Mouse (Mus musculus) liver, postnatal 0 days (tissue): ENCODE data around the gene Trat1.

Experiments used
- CTCF ChIP-seq: sonication (generic); IDR thresholded peaks from 2 replicates; pipeline ENCODE4 v1.5.1; 2016; ENCODE audit warnings: antibody characterized with exemption, low read depth
- EP300 ChIP-seq: IDR thresholded peaks from 2 replicates; pipeline ENCODE4 v1.6.1; 2016; ENCODE audit warnings: antibody characterized with exemption, low read depth, mild to moderate bottlenecking

DNA sequence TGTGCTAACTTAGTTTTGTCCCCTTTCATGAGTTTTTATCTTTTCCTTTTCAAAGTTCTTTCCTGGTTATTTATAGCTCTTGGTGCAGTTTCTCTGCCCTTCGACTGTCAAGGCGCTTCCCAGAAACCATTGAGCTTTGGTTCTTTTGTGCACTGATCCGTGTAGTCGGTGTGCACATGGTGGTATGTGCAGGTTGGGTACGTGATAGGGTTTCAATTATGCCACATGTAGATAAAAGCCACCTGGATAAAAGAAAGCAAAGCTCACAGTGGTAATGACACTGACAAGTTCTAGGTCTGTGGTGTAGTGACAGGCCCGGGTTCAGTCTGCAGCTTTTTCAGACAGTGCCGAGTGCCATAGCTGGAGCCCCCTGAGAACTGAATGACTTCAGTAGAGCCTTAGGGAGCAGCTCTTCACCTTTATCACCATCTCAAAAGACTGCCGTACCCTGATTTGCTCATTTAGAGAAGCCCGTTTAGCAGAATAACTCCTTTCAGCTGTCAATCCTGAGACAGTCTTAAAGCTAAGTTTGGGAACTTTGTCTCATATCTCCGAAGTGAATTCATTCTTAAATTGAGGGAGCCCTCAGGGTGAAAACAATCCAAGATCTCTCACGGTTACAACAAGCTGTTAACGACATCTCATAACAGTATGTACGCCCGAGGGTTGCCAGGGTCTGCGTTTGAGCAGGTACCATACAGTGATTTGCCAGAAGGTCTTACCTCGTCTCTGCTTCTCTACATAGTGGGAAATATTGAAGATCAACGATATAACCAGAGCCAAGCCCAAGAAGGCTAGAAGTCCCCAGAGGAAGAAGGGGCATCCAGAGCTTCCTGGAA, 11.0 kb downstream of the Trat1 start:
- no peak for TF ChIP-seq CTCF
- no peak for TF ChIP-seq EP300
